Mouse (Mus musculus): ENCODE measurements around the gene Ube2s.
A peak's percentile ranks its signal among the peaks of the same experiment; 100 is the strongest.

Gene Ube2s

GRCm38 (mm10) chr7:4776861-4777830 lies 35.2 kb downstream of the Ube2s start:
- DNase-seq, result peak; percentile 81

GRCm38 (mm10) chr7:4776131-4776530 lies 36.3 kb downstream of the Ube2s start:
- no peak for DNase-seq

GRCm38 (mm10) chr7:4771202-4771601 lies 41.2 kb downstream of the Ube2s start, which contains the start of gene Fam71e2:
TSS of gene Fam71e2 (minus strand) at chr7:4771302.
- no peak for DNase-seq

- DNase-seq, result no peak
Observed at GRCm38 (mm10) chr7:4764946-4765710, 47.3 kb downstream of the Ube2s start.

GRCm38 (mm10) chr7:4759670-4760069 lies 52.7 kb downstream of the Ube2s start:
- DNase-seq, result no peak

- DNase-seq, result peak; percentile 92
Observed at GRCm38 (mm10) chr7:4752821-4753570, 59.4 kb downstream of the Ube2s start, which contains the start of gene Cox6b2. TSS of gene Cox6b2 (minus strand) at chr7:4753094.

- peak; percentile 72 for DNase-seq
Observed at GRCm38 (mm10) chr7:4751971-4752820, 60.2 kb downstream of the Ube2s start.

GRCm38 (mm10) chr7:4749169-4749568 lies 63.2 kb downstream of the Ube2s start:
- no peak for DNase-seq

- no peak for DNase-seq
Observed at GRCm38 (mm10) chr7:4748321-4748720, 64.1 kb downstream of the Ube2s start.

GRCm38 (mm10) chr7:4747156-4747899 lies 65.1 kb downstream of the Ube2s start:
- DNase-seq, result no peak

- no peak for DNase-seq
Observed at GRCm38 (mm10) chr7:4746326-4746980, 65.9 kb downstream of the Ube2s start.

GRCm38 (mm10) chr7:4744886-4745285 lies 67.5 kb downstream of the Ube2s start:
- DNase-seq, result no peak
